Mouse (Mus musculus): Measurements from ENCODE around the gene Faim. TPM values are rescaled to one million over a fixed set of nuclear protein-coding genes. Genes with fewer than 3 reads are reported as not detected.

Gene Faim
- polyA plus RNA-seq, 1 experiment from 2014 or later = 112 TPM

GRCm38 (mm10) chr9:98986476-98987096 is 413 bp downstream of the Faim start:
- H3K4me2 ChIP-seq (ENCODE audit: low read length) = peak overlapping the region; percentile 69
- H3K36me3 ChIP-seq (ENCODE audit: control insufficient read depth, insufficient read depth, low read length) = no peaks in the 10 kb centered on the region
- H3K4me1 ChIP-seq (ENCODE audit: control insufficient read depth, insufficient read depth, low read length) = peaks cover 11% of the 10 kb centered on the region
- peaks cover 4% of the 10 kb centered on the region; the same call in 1 of the 2 replicates for H3K27me3 ChIP-seq (ENCODE audit: control insufficient read depth, insufficient read depth, low read length)
- H3K4me3 ChIP-seq (replicated peaks; ENCODE audit: low read depth, low read length) = peak overlapping the region; percentile 83
- peak; percentile 58 for DNase-seq
- under 1% methylated on average over 50 of the region's 50 CpGs for WGBS
- no peaks in the 10 kb centered on the region for H3K9me3 ChIP-seq (ENCODE audit: control insufficient read depth, low read length)
- ATAC-seq (ENCODE audit: low FRiP score, low TSS enrichment) = peak; percentile 59
- peak overlapping the region; percentile 75 for H3K9ac ChIP-seq (replicated peaks; ENCODE audit: low read length)
- peak overlapping the region; percentile 67 for H3K27ac ChIP-seq (replicated peaks; ENCODE audit: low read depth, low read length)

DNA sequence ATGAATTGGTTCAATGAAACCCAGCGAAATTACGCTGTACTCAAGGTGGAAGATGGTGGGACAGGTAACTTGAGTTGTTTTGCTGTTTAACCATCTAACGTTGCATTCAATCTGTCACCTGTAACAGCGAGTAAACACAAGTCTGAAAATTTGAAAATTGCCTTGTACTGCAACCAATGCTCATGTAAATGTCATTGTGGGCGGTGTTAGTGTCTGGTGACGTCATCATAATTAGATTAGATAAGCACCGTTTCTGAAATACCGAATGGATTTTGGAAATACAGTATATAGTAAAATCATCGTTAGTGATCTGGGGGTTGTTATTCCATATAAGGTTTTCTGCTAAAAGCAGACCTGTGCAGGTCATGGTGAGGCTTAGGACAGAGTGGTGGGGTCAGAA is 958 bp downstream of the Faim start:
- peak overlapping the region; percentile 83 for H3K4me3 ChIP-seq (replicated peaks; ENCODE audit: low read depth, low read length)
- H3K4me1 ChIP-seq (ENCODE audit: control insufficient read depth, insufficient read depth, low read length) = peaks cover 11% of the 10 kb centered on the region
- no peak overlapping the region for H3K27ac ChIP-seq (replicated peaks; ENCODE audit: low read depth, low read length)
- H3K4me2 ChIP-seq (ENCODE audit: low read length) = peak overlapping the region; percentile 69
- ATAC-seq (ENCODE audit: low FRiP score, low TSS enrichment) = no peak
- H3K9ac ChIP-seq (replicated peaks; ENCODE audit: low read length) = peak overlapping the region; percentile 75
- DNase-seq = no peak
- H3K9me3 ChIP-seq (ENCODE audit: control insufficient read depth, low read length) = no peaks in the 10 kb centered on the region
- peaks cover 4% of the 10 kb centered on the region; the same call in 1 of the 2 replicates for H3K27me3 ChIP-seq (ENCODE audit: control insufficient read depth, insufficient read depth, low read length)
- H3K36me3 ChIP-seq (ENCODE audit: control insufficient read depth, insufficient read depth, low read length) = 0 out of 2 replicates have a peak, but pooled peaks cover 3% of the 10 kb centered on the region
- WGBS = 50% methylated on average over 9 of the region's 9 CpGs

DNA sequence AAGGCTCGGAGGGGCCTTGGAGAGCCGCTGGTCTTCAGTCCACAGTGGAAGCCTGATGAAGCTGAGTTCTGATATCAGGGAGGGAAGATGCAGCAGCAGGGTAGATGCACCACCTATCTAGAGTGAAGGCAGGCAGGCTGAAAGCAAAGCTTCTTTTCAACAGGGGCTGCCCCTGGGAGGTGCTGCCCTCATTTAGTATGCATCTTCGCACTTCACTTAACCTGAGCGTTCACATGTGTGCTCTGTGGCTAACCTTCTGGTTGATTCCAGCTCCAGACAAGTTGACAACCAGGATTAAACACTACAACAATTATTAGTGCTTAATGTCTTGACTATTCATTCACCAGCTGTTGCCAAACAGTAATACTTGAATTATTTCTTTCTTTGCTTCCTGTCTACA is 7.9 kb downstream of the Faim start:
- WGBS = 82% methylated on average over 4 of the region's 4 CpGs
- Histone ChIP-seq H3K4me3 (replicated peaks; ENCODE audit: low read depth, low read length) (no peak overlapping the region), H3K27ac (replicated peaks; ENCODE audit: low read depth, low read length) (no peak overlapping the region), H3K4me2 (ENCODE audit: low read length) (no peak overlapping the region), H3K9ac (replicated peaks; ENCODE audit: low read length) (no peak overlapping the region), H3K27me3 (ENCODE audit: control insufficient read depth, insufficient read depth, low read length) (no peaks in the 10 kb centered on the region), H3K36me3 (ENCODE audit: control insufficient read depth, insufficient read depth, low read length) (peaks cover 45% of the 10 kb centered on the region), H3K4me1 (ENCODE audit: control insufficient read depth, insufficient read depth, low read length) (no peaks in the 10 kb centered on the region), H3K9me3 (ENCODE audit: control insufficient read depth, low read length) (no peaks in the 10 kb centered on the region)
- ATAC-seq (ENCODE audit: low FRiP score, low TSS enrichment) (no peak), DNase-seq (no peak)

DNA sequence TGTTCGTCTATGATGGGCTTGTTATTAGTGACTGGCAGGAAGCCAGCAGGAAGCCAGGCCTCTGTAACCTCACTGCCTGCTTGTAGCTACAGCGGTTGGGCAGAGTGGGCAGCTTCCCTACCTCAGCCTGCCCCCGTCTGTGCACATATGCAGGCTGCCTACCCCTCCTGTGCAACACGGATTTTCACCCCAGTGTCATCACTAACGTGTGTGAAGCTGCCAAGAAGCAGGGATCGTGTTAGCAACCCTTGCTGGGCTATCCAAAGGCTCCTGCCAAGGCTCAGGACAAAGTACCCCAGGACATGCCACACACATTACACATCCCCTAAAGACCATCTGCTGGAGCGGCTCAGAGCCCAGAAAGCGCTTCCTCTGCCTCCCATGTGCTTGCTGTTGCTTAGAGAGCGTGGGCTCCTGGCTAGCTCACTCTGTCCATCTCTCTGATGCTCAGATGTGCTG is 13.7 kb downstream of the Faim start:
- no peak for DNase-seq
- WGBS = 85% methylated on average over 9 of the region's 9 CpGs
- H3K36me3 ChIP-seq (ENCODE audit: control insufficient read depth, insufficient read depth, low read length) = peaks cover 52% of the 10 kb centered on the region

GRCm38 (mm10) chr9:99001326-99001725 is 15.2 kb downstream of the Faim start:
- H3K4me2 ChIP-seq (ENCODE audit: low read length) = no peak overlapping the region
- no peak overlapping the region for H3K27ac ChIP-seq (replicated peaks; ENCODE audit: low read depth, low read length)
- H3K27me3 ChIP-seq (ENCODE audit: control insufficient read depth, insufficient read depth, low read length) = no peaks in the 10 kb centered on the region
- no peaks in the 10 kb centered on the region for H3K4me1 ChIP-seq (ENCODE audit: control insufficient read depth, insufficient read depth, low read length)
- no peak overlapping the region for H3K4me3 ChIP-seq (replicated peaks; ENCODE audit: low read depth, low read length)
- H3K36me3 ChIP-seq (ENCODE audit: control insufficient read depth, insufficient read depth, low read length) = peaks cover 54% of the 10 kb centered on the region
- H3K9me3 ChIP-seq (ENCODE audit: control insufficient read depth, low read length) = no peaks in the 10 kb centered on the region
- H3K9ac ChIP-seq (replicated peaks; ENCODE audit: low read length) = no peak overlapping the region
- no peak for DNase-seq
- ATAC-seq (ENCODE audit: low FRiP score, low TSS enrichment) = no peak
- 82% methylated on average over 6 of the region's 6 CpGs for WGBS

More for the DNA sequence above, 13.7 kb downstream of the Faim start:
- Histone ChIP-seq H3K4me2 (ENCODE audit: low read length) (no peak overlapping the region), H3K9me3 (ENCODE audit: control insufficient read depth, low read length) (no peaks in the 10 kb centered on the region), H3K4me3 (replicated peaks; ENCODE audit: low read depth, low read length) (no peak overlapping the region), H3K9ac (replicated peaks; ENCODE audit: low read length) (no peak overlapping the region), H3K4me1 (ENCODE audit: control insufficient read depth, insufficient read depth, low read length) (no peaks in the 10 kb centered on the region), H3K27me3 (ENCODE audit: control insufficient read depth, insufficient read depth, low read length) (no peaks in the 10 kb centered on the region), H3K27ac (replicated peaks; ENCODE audit: low read depth, low read length) (no peak overlapping the region)
- ATAC-seq (ENCODE audit: low FRiP score, low TSS enrichment) = no peak

DNA sequence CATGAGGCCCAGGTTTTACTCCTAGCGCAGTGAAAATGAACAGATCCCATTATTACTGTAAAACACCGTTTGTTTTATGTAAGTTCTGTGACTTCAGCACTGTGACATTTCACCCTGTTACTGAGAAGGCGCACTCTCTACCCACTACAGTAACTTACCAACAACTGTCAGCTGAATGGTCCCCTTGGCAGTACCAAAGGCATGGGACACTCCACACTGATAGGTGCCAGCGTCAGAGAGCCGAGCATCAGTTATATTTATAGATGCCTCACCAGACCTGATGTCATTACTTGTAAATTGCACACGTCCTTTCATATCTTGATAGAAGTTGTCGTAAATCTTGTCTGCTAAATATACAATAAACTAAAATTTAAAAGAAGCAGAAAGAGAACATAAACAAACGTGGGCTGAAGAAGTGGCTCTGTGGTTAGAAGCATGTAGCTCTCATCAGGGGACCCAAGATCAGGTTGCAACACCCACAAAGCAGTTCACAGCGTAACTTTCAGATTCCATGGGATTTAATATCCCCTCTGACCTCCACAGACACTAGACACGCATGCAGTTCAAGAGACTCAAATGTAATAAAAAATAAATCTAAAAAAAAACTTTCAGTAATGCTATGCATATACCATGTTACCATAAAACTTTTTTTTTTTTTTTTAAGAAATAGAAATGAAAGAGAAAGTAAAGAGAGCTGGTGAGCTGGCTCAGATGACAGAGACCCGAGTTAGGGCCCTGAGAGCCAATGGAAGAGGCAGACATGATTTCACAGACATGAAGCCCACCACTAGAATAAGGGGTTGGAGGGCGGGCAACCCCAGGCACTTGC is 23.1 kb downstream of the Faim start:
- Histone ChIP-seq H3K4me3 (replicated peaks; ENCODE audit: low read depth, low read length) (no peak overlapping the region), H3K4me2 (ENCODE audit: low read length) (no peak overlapping the region), H3K4me1 (ENCODE audit: control insufficient read depth, insufficient read depth, low read length) (no peaks in the 10 kb centered on the region), H3K27ac (replicated peaks; ENCODE audit: low read depth, low read length) (no peak overlapping the region), H3K27me3 (ENCODE audit: control insufficient read depth, insufficient read depth, low read length) (no peaks in the 10 kb centered on the region), H3K9me3 (ENCODE audit: control insufficient read depth, low read length) (no peaks in the 10 kb centered on the region), H3K9ac (replicated peaks; ENCODE audit: low read length) (no peak overlapping the region), H3K36me3 (ENCODE audit: control insufficient read depth, insufficient read depth, low read length) (0 out of 2 replicates have a peak, but pooled peaks cover 4% of the 10 kb centered on the region)
- ATAC-seq (ENCODE audit: low FRiP score, low TSS enrichment) (no peak), DNase-seq (no peak)
- WGBS = 89% methylated on average over 12 of the region's 12 CpGs

GRCm38 (mm10) chr9:99009898-99010199 is 23.7 kb downstream of the Faim start:
- no peak for ATAC-seq (ENCODE audit: low FRiP score, low TSS enrichment)
- WGBS = 94% methylated on average over 3 of the region's 3 CpGs
- no peak for DNase-seq
- Histone ChIP-seq H3K27ac (replicated peaks; ENCODE audit: low read depth, low read length) (no peak overlapping the region), H3K4me3 (replicated peaks; ENCODE audit: low read depth, low read length) (no peak overlapping the region), H3K27me3 (ENCODE audit: control insufficient read depth, insufficient read depth, low read length) (no peaks in the 10 kb centered on the region), H3K9ac (replicated peaks; ENCODE audit: low read length) (no peak overlapping the region), H3K36me3 (ENCODE audit: control insufficient read depth, insufficient read depth, low read length) (0 out of 2 replicates have a peak, but pooled peaks cover 4% of the 10 kb centered on the region), H3K4me1 (ENCODE audit: control insufficient read depth, insufficient read depth, low read length) (no peaks in the 10 kb centered on the region), H3K9me3 (ENCODE audit: control insufficient read depth, low read length) (no peaks in the 10 kb centered on the region), H3K4me2 (ENCODE audit: low read length) (no peak overlapping the region)

- ATAC-seq (ENCODE audit: low FRiP score, low TSS enrichment) = no peak
- DNase-seq = no peak
- no peak overlapping the region for H3K4me2 ChIP-seq (ENCODE audit: low read length)
- 75% methylated on average over 3 of the region's 3 CpGs for WGBS
- no peak overlapping the region for H3K9ac ChIP-seq (replicated peaks; ENCODE audit: low read length)
- H3K27ac ChIP-seq (replicated peaks; ENCODE audit: low read depth, low read length) = no peak overlapping the region
- no peaks in the 10 kb centered on the region for H3K36me3 ChIP-seq (ENCODE audit: control insufficient read depth, insufficient read depth, low read length)
- H3K9me3 ChIP-seq (ENCODE audit: control insufficient read depth, low read length) = no peaks in the 10 kb centered on the region
- no peaks in the 10 kb centered on the region for H3K4me1 ChIP-seq (ENCODE audit: control insufficient read depth, insufficient read depth, low read length)
- no peak overlapping the region for H3K4me3 ChIP-seq (replicated peaks; ENCODE audit: low read depth, low read length)
- H3K27me3 ChIP-seq (ENCODE audit: control insufficient read depth, insufficient read depth, low read length) = no peaks in the 10 kb centered on the region
These were observed 30.1 kb downstream of the Faim start for GRCm38 (mm10) chr9:99016301-99016700.

DNA sequence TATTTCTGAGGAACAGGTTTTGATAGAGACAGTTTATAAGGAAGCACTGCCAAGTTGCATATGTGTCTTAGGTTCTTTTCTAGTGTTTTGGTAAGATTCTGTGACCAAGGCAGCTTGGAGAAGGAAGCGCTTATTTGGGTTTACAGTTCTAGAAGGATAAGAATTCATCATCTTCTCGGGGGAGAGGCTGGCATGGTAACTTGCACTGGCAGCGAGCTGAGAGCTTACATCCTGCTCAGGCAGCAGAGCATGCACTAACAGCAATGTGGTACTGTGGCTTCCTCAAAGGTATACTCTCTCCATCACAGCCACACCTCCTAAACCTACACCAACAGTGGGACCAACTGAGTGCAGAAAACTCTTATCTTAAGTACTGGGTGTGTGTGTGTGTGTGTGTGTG is 30.6 kb downstream of the Faim start:
- Histone ChIP-seq H3K9me3 (ENCODE audit: control insufficient read depth, low read length) (no peaks in the 10 kb centered on the region), H3K27ac (replicated peaks; ENCODE audit: low read depth, low read length) (no peak overlapping the region), H3K27me3 (ENCODE audit: control insufficient read depth, insufficient read depth, low read length) (no peaks in the 10 kb centered on the region), H3K36me3 (ENCODE audit: control insufficient read depth, insufficient read depth, low read length) (no peaks in the 10 kb centered on the region), H3K4me1 (ENCODE audit: control insufficient read depth, insufficient read depth, low read length) (no peaks in the 10 kb centered on the region), H3K4me3 (replicated peaks; ENCODE audit: low read depth, low read length) (no peak overlapping the region), H3K4me2 (ENCODE audit: low read length) (no peak overlapping the region), H3K9ac (replicated peaks; ENCODE audit: low read length) (no peak overlapping the region)
- DNase-seq (no peak), ATAC-seq (ENCODE audit: low FRiP score, low TSS enrichment) (no peak)
- WGBS = 86% methylated on average over 3 of the region's 3 CpGs
